9 mouse cellular contexts compared by ENCODE assay signal in genomic region chr9:110366746-110367145, GRCm38 (mm10). TPM values are rescaled to one million over a fixed set of nuclear protein-coding genes. Genes with fewer than 3 reads are reported as not detected.
DNase-seq lines count a peak whose midpoint lies in the region; ATAC-seq and TF ChIP-seq lines count a peak whose summit lies in the region.
"Had no signal": no experiment of that assay in that cellular context is flagged by ENCODE, and none has a peak within 500 bp of the region (broad histone marks: within the 10 kb centered on the region; RNA-seq: fewer than 3 reads in every experiment).

No protein-coding gene starts in this region.

- no peaks in the 10 kb centered on the region for H3K4me1 ChIP-seq in kidney, adult 2 months (ENCODE audit: control insufficient read depth, insufficient read depth, low read length)
- no peaks in the 10 kb centered on the region for H3K4me1 ChIP-seq in embryonic facial prominence, embryonic 11.5 days (ENCODE audit: control insufficient read depth, insufficient read depth, low read length)

- DNase-seq in kidney, adult 2 months = peak; percentile 41
- DNase-seq in kidney, adult 18-20 months = no peak
- peak; percentile 89 for DNase-seq in 416B (ENCODE audit: low read depth)
- peak; percentile 56 for DNase-seq in Muller cell, postnatal 12 days (ENCODE audit: inconsistent ontology term)
- DNase-seq in embryonic facial prominence, embryonic 11.5 days (ENCODE audit: low spot score) = peak; percentile 34
- no peak for DNase-seq in spleen, postnatal 14 days (ENCODE audit: low spot score in 2 of 2)
- no peak for DNase-seq in thymus, postnatal 25 days

- H3K27me3 ChIP-seq in kidney, adult 2 months (replicated peaks; ENCODE audit: control insufficient read depth, insufficient read depth, low read length) = no peaks in the 10 kb centered on the region
- no peaks in the 10 kb centered on the region for H3K27me3 ChIP-seq in embryonic facial prominence, embryonic 11.5 days (ENCODE audit: control insufficient read depth, insufficient read depth, low read length)

- no peak for TF ChIP-seq POLR2A in kidney, adult 2 months (IDR thresholded peaks at IDR 0.05; ENCODE audit: low read depth, low read length)

- H3K27ac ChIP-seq in kidney, adult 2 months (ENCODE audit: insufficient read depth, low read depth, low read length) = no peak overlapping the region
- H3K27ac ChIP-seq in embryonic facial prominence, embryonic 11.5 days (replicated peaks; ENCODE audit: low read depth, low read length) = no peak overlapping the region

- no peak for TF ChIP-seq CTCF in kidney, adult 2 months (conservative IDR thresholded peaks at IDR 0.05; ENCODE audit: insufficient read depth, insufficient read length, low read depth, low read length)

- no peaks in the 10 kb centered on the region for H3K9me3 ChIP-seq in embryonic facial prominence, embryonic 11.5 days (replicated peaks; ENCODE audit: control insufficient read depth, low read length)

- no peak overlapping the region for H3K9ac ChIP-seq in embryonic facial prominence, embryonic 11.5 days (replicated peaks; ENCODE audit: low read length)

- ATAC-seq in embryonic facial prominence, embryonic 11.5 days (replicated peaks; ENCODE audit: insufficient number of reproducible peaks, low FRiP score, low TSS enrichment, low read depth) = no peak
- ATAC-seq: hindbrain, embryonic 16.5 days had no signal

- 63% methylated on average over 5 of the region's 5 CpGs for WGBS in kidney, adult 2 months
- 46% methylated on average over 5 of the region's 5 CpGs for WGBS in embryonic facial prominence, embryonic 11.5 days

- H3K4me2 ChIP-seq in embryonic facial prominence, embryonic 11.5 days (ENCODE audit: low read depth, low read length) = no peak overlapping the region

- H3K4me3 ChIP-seq in kidney, adult 2 months (ENCODE audit: insufficient read depth, low read depth, low read length) = no peak overlapping the region
- no peak overlapping the region for H3K4me3 ChIP-seq in embryonic facial prominence, embryonic 11.5 days (ENCODE audit: low read depth, low read length)

- H3K36me3 ChIP-seq in kidney, adult 2 months (ENCODE audit: control insufficient read depth, insufficient read depth, low read length) = no peaks in the 10 kb centered on the region
- H3K36me3 ChIP-seq in embryonic facial prominence, embryonic 11.5 days (replicated peaks; ENCODE audit: control insufficient read depth, insufficient read depth, low read depth, low read length) = no peaks in the 10 kb centered on the region; the same call in 1 of the 2 replicates

RNA-seq across cellular contexts. Expression of gene Scap, which starts 33.7 kb away (rescaled TPM):
- polyA plus RNA-seq in kidney, adult 2 months (2012; rRNA removed) = 44.8 and 45.5 TPM in 2 replicates
- 23.2 and 23.6 TPM in 2 replicates for polyA plus RNA-seq in embryonic facial prominence, embryonic 11.5 days (2014; fragmentation: Nextera tagmentation; extraction: Ambion mirVana)

RNA-seq across cellular contexts. Expression of gene Ptpn23, which starts 41.3 kb away (rescaled TPM):
- polyA plus RNA-seq in kidney, adult 2 months (2012; rRNA removed) = 26.6 and 29.2 TPM in 2 replicates
- polyA plus RNA-seq in embryonic facial prominence, embryonic 11.5 days (2014; fragmentation: Nextera tagmentation; extraction: Ambion mirVana) = 11.0 and 14.6 TPM in 2 replicates

RNA-seq across cellular contexts. Expression of gene Ngp, which starts 52.8 kb away (rescaled TPM):
- 0.17 TPM in 1 of 2 replicates, not detected in the other for polyA plus RNA-seq in kidney, adult 2 months (2012; rRNA removed)
- polyA plus RNA-seq in embryonic facial prominence, embryonic 11.5 days (2014; fragmentation: Nextera tagmentation; extraction: Ambion mirVana) = 1.5 and 2.3 TPM in 2 replicates
- polyA plus RNA-seq: large intestine, adult 2 months had no signal

Comparison
In these comparisons a context has a peak if more than half of its experiments do, and no peak if none do; other contexts are left out.
1. DNase-seq: peak in kidney, adult 2 months (single experiment), 416B (single experiment), Muller cell, postnatal 12 days (single experiment) and embryonic facial prominence, embryonic 11.5 days (single experiment); none in kidney, adult 18-20 months (single experiment), spleen, postnatal 14 days (0 of 2) and thymus, postnatal 25 days (single experiment).